Mouse (Mus musculus) stomach, postnatal 0 days (tissue): ENCODE results near the gene Tnfaip6. TPM values are rescaled to one million over a fixed set of nuclear protein-coding genes. Genes with fewer than 3 reads are reported as not detected.
"Not testable (repeated sequence)": the region's sequence is repeated elsewhere in the genome, so short reads cannot be mapped to it uniquely, and the experiment has no call there.

Experiments used
- ATAC-seq: fragments of 200-750 bp; cut with Nextera tagmentation; 2 replicates; pipeline ENCODE4 v1.8.0; 2017; ENCODE audit not compliant: low FRiP score, low TSS enrichment
- DNase-seq: peaks from one replicate; pipeline ENCODE4 v3.0.0-alpha.2; 2016; ENCODE audit warnings: low spot score
- H3K27ac ChIP-seq: fragments of 300-500 bp; sonication (generic); replicated peaks from 2 replicates; pipeline ENCODE4 v1.5.1; 2014; ENCODE audit warnings: mild to moderate bottlenecking, control low read depth
- H3K27me3 ChIP-seq: fragments of 300-500 bp; sonication (generic); 2 replicates; pipeline ENCODE4 v1.6.1; 2014; ENCODE audit warnings: low read length; ENCODE audit not compliant: control insufficient read depth, insufficient read depth
- H3K36me3 ChIP-seq: fragments of 300-500 bp; sonication (generic); 2 replicates; pipeline ENCODE4 v1.6.1; 2014; ENCODE audit warnings: low read length, mixed read lengths; ENCODE audit not compliant: control insufficient read depth, insufficient read depth
- H3K4me1 ChIP-seq: fragments of 300-500 bp; sonication (generic); replicated peaks from 2 replicates; pipeline ENCODE4 v1.6.1; 2014; ENCODE audit warnings: antibody characterized with exemption; ENCODE audit not compliant: control insufficient read depth, insufficient read depth
- H3K4me2 ChIP-seq: fragments of 300-500 bp; sonication (generic); replicated peaks from 2 replicates; pipeline ENCODE4 v1.6.1; 2014; ENCODE audit warnings: low read depth, mild to moderate bottlenecking, control low read depth, moderate library complexity
- H3K4me3 ChIP-seq: fragments of 300-500 bp; sonication (generic); 2 replicates; pipeline ENCODE4 v1.5.1; 2014; ENCODE audit warnings: low read depth, low read length, control low read depth
- H3K9ac ChIP-seq: fragments of 300-500 bp; sonication (generic); 2 replicates; pipeline ENCODE4 v1.6.1; 2014; ENCODE audit warnings: mild to moderate bottlenecking, low read length, control low read depth, mixed read lengths
- H3K9me3 ChIP-seq: fragments of 300-500 bp; sonication (generic); 2 replicates; pipeline ENCODE4 v1.6.1; 2016; ENCODE audit warnings: low read length; ENCODE audit not compliant: control insufficient read depth
- CTCF ChIP-seq: IDR thresholded peaks from 2 replicates; pipeline ENCODE4 v1.5.1; 2016; ENCODE audit warnings: antibody characterized with exemption, low read depth, mild to moderate bottlenecking, moderate library complexity
- EP300 ChIP-seq: optimal IDR thresholded peaks from 2 replicates; pipeline ENCODE3; 2016; ENCODE audit warnings: antibody characterized with exemption
- WGBS: fragments of 180-500 bp; shearing (Covaris S2); extraction: QIAGEN DNeasy Blood & Tissue Kit; methylation state at CpG from one replicate; pipeline ENCODE4 v1.1.7; 2014; 5-methylcytosine and 5-hydroxymethylcytosine counted together
- polyA plus RNA-seq: library from polyadenylated mRNA; unstranded; fragments of >200 nt; fragmentation: Nextera tagmentation; extraction: Ambion mirVana; gene quantifications from 2 replicates; pipeline ENCODE4 v1.2.1, GENCODE M21; 2015

The Tnfaip6 gene
- polyA plus RNA-seq = 4.3 and 4.8 TPM in 2 replicates

DNA sequence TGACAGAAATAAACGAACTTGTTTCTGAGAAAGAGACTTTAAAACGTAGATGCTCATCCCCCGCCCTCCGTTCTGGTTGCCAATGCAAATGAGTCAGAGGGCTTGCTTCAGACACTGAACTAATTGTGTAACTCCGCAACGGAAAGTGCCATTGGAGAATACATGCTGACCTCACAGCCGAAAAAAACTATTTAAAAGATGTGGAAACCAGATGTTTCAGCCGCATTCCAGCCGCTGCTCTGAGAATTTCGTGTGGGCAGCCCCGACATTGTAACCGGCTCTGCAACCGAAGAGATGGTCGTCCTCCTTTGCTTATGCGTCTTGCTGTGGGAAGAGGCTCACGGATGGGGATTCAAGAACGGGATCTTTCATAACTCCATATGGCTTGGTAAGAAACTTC is at the start of gene Tnfaip6:
Gene Tnfaip6 (plus strand): TSS at position 128 of the 400 bp plus-strand sequence.
- no peak within 1 kb of the TSS for H3K27ac ChIP-seq
- peak; percentile 58 for DNase-seq
- no peak for TF ChIP-seq EP300
- no peak for TF ChIP-seq CTCF
- no peaks in the 10 kb centered on the region for H3K27me3 ChIP-seq
- H3K9ac ChIP-seq = no peak within 1 kb of the TSS
- peak within 1 kb of the TSS; percentile 32 for H3K4me3 ChIP-seq
- H3K4me1 ChIP-seq = no peaks in the 10 kb centered on the region
- H3K9me3 ChIP-seq = no peaks in the 10 kb centered on the region
- WGBS = under 1% methylated on average over 17 of the region's 17 CpGs
- H3K36me3 ChIP-seq = no peaks in the 10 kb centered on the region
- H3K4me2 ChIP-seq = peak within 1 kb of the TSS; percentile 36
- ATAC-seq = peak; percentile 71; the same call in 1 of the 2 replicates

GRCm38 (mm10) chr2:51989559-51989958 is 48.2 kb upstream of the Tnfaip6 start:
- no peak for ATAC-seq
- TF ChIP-seq EP300 (no peak), CTCF (no peak)
- Histone ChIP-seq H3K27ac (no peak overlapping the region), H3K9me3 (no peaks in the 10 kb centered on the region), H3K36me3 (no peaks in the 10 kb centered on the region), H3K4me3 (no peak overlapping the region), H3K4me1 (no peaks in the 10 kb centered on the region), H3K9ac (no peak overlapping the region), H3K4me2 (no peak overlapping the region), H3K27me3 (no peaks in the 10 kb centered on the region)
- 70% methylated on average over 2 of the region's 2 CpGs for WGBS
- no peak for DNase-seq

- 90% methylated on average over 6 of the region's 6 CpGs for WGBS
- DNase-seq (no peak), ATAC-seq (no peak)
- H3K4me1 ChIP-seq = no peaks in the 10 kb centered on the region
- TF ChIP-seq CTCF (no peak), EP300 (no peak)
- no peak overlapping the region for H3K9ac ChIP-seq
- no peaks in the 10 kb centered on the region for H3K9me3 ChIP-seq
- H3K4me2 ChIP-seq = no peak overlapping the region
- H3K27ac ChIP-seq = no peak overlapping the region
- no peaks in the 10 kb centered on the region for H3K27me3 ChIP-seq
- H3K36me3 ChIP-seq = no peaks in the 10 kb centered on the region
- no peak overlapping the region for H3K4me3 ChIP-seq
These were observed 46.4 kb upstream of the Tnfaip6 start for GRCm38 (mm10) chr2:51991447-51991846.

- Histone ChIP-seq H3K4me3 (no peak overlapping the region), H3K9ac (no peak overlapping the region), H3K4me2 (no peak overlapping the region), H3K36me3 (no peaks in the 10 kb centered on the region), H3K9me3 (no peaks in the 10 kb centered on the region), H3K27me3 (no peaks in the 10 kb centered on the region), H3K4me1 (no peaks in the 10 kb centered on the region), H3K27ac (no peak overlapping the region)
- no peak for TF ChIP-seq EP300
- no peak for TF ChIP-seq CTCF
- no peak for DNase-seq
- ATAC-seq = no peak
- WGBS = 62% methylated on average over 7 of the region's 7 CpGs
These were observed 37.8 kb upstream of the Tnfaip6 start for GRCm38 (mm10) chr2:51999996-52000395.

- Histone ChIP-seq H3K4me3 (no peak overlapping the region), H3K4me2 (no peak overlapping the region), H3K27me3 (no peaks in the 10 kb centered on the region), H3K9ac (no peak overlapping the region), H3K27ac (no peak overlapping the region), H3K9me3 (no peaks in the 10 kb centered on the region), H3K36me3 (no peaks in the 10 kb centered on the region), H3K4me1 (no peaks in the 10 kb centered on the region)
- DNase-seq (no peak), ATAC-seq (no peak)
- 82% methylated on average over 8 of the region's 8 CpGs for WGBS
- TF ChIP-seq EP300 (no peak), CTCF (no peak)
These were observed 36.3 kb upstream of the Tnfaip6 start for GRCm38 (mm10) chr2:52001521-52001920.

GRCm38 (mm10) chr2:52002299-52002698 is 35.5 kb upstream of the Tnfaip6 start:
- H3K9ac ChIP-seq, H3K36me3 ChIP-seq, H3K4me2 ChIP-seq, H3K27ac ChIP-seq, H3K27me3 ChIP-seq, ATAC-seq, H3K4me3 ChIP-seq, DNase-seq, H3K4me1 ChIP-seq, H3K9me3 ChIP-seq: not testable (repeated sequence)
- 85% methylated on average over 10 of the region's 10 CpGs for WGBS
